Mouse (Mus musculus): ENCODE results near the gene Dctpp1. TPM values are rescaled to one million over a fixed set of nuclear protein-coding genes. Genes with fewer than 3 reads are reported as not detected.
A peak's percentile ranks its signal among the peaks of the same experiment; 100 is the strongest.

Gene Dctpp1
- polyA plus RNA-seq, 1 experiment from 2014 or later, result 292 TPM

DNA sequence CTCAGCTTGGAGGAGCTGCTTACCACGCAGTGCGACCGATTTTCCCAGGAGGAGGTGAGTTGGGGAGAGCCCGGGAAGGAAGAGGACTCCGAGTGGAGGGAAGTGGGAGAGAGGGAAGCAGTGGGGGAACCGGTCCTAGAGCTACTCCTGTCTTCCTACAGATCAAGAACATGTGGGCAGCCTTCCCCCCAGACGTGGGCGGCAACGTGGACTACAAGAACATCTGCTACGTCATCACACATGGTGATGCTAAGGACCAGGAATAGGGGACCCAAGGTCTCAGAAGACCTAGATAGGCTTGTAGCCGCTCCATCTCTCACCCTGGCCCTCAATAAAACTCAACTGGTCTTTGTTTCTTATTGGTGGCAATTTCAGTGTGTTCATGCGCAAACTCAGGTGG is 46.6 kb downstream of the Dctpp1 start:
- Histone ChIP-seq H3K27me3 (ENCODE audit: control insufficient read depth, insufficient read depth, low read length) (no peaks in the 10 kb centered on the region), H3K9me3 (ENCODE audit: control insufficient read depth, low read length) (no peaks in the 10 kb centered on the region), H3K27ac (replicated peaks; ENCODE audit: low read depth, low read length) (no peak overlapping the region), H3K9ac (ENCODE audit: low read length) (no peak overlapping the region), H3K4me3 (ENCODE audit: low read depth, low read length) (no peak overlapping the region), H3K4me1 (ENCODE audit: control insufficient read depth, insufficient read depth, low read length) (0 out of 2 replicates have a peak, but pooled peaks cover 4% of the 10 kb centered on the region), H3K4me2 (ENCODE audit: low read depth, severe bottlenecking) (peak overlapping the region; percentile 39; the same call in 1 of the 2 replicates), H3K36me3 (ENCODE audit: control insufficient read depth, insufficient read depth, low read length) (no peaks in the 10 kb centered on the region)
- no peak for DNase-seq (ENCODE audit: low spot score)
- ATAC-seq (ENCODE audit: insufficient number of reproducible peaks, low FRiP score, low TSS enrichment, low read depth), result no peak
- WGBS, result 49% methylated on average over 12 of the region's 12 CpGs

DNA sequence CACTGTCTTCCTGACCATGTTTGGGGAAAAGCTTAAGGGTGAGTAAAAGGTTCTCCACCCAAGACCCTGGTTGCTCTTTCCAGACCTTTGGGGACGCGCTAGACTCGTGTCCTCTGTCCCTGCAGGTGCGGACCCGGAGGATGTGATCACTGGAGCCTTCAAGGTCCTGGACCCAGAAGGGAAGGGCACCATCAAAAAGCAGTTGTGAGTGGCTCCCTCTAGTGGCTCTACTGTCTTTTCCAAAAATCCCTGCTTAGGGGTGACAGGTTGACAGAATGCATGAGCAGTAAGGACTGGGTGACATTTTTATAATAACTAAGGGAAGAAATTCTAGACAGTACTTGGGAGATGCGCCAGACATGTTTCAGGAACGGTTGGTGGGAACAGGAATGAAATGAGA is 47.0 kb downstream of the Dctpp1 start:
- no peaks in the 10 kb centered on the region for H3K9me3 ChIP-seq (ENCODE audit: control insufficient read depth, low read length)
- no peaks in the 10 kb centered on the region for H3K36me3 ChIP-seq (ENCODE audit: control insufficient read depth, insufficient read depth, low read length)
- ATAC-seq (ENCODE audit: insufficient number of reproducible peaks, low FRiP score, low TSS enrichment, low read depth), result no peak
- no peak overlapping the region for H3K27ac ChIP-seq (replicated peaks; ENCODE audit: low read depth, low read length)
- WGBS, result 44% methylated on average over 7 of the region's 7 CpGs
- H3K27me3 ChIP-seq (ENCODE audit: control insufficient read depth, insufficient read depth, low read length), result no peaks in the 10 kb centered on the region
- no peak for DNase-seq (ENCODE audit: low spot score)
- H3K4me1 ChIP-seq (ENCODE audit: control insufficient read depth, insufficient read depth, low read length), result 0 out of 2 replicates have a peak, but pooled peaks cover 4% of the 10 kb centered on the region
- H3K4me3 ChIP-seq (ENCODE audit: low read depth, low read length), result no peak overlapping the region
- H3K4me2 ChIP-seq (ENCODE audit: low read depth, severe bottlenecking), result no peak overlapping the region
- H3K9ac ChIP-seq (ENCODE audit: low read length), result no peak overlapping the region

DNA sequence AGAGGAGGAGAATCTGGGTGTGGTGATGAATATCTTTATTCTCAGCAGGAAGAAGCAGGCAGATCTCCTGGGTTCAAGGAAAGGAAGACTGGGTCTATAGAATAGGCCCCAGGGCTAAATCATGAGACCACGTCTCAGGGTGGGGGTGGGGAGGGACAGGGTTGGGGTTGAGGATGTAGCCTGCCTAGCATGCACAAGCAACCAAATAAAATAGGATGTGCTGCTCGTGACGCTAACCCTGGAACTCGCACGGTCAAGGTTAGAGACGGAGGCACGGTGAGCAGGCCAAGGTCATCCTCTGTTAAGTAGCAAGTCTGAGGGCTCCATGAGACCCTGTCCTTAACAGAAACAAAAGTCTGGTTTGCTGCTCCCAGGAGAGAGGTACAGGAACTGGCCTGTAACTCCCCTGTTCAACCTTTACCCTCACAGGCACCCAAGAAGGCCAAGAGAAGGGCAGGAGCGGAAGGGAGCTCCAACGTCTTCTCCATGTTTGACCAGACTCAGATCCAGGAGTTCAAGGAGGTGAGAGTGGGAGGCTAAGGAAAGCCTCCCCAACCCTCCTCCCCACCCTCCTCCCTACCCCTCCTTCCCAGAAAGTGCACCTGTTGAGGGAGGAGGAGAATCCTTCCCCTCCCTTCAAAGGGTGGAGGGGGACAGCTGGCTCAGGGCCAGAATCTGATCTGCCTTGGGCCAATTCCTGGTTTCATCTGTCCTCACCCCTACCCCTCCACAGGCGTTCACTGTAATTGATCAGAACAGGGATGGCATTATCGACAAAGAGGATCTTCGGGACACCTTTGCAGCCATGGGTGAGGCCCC is 47.9 kb downstream of the Dctpp1 start:
- Histone ChIP-seq H3K9ac (ENCODE audit: low read length) (no peak overlapping the region), H3K36me3 (ENCODE audit: control insufficient read depth, insufficient read depth, low read length) (no peaks in the 10 kb centered on the region), H3K4me2 (ENCODE audit: low read depth, severe bottlenecking) (no peak overlapping the region), H3K27ac (replicated peaks; ENCODE audit: low read depth, low read length) (no peak overlapping the region), H3K27me3 (ENCODE audit: control insufficient read depth, insufficient read depth, low read length) (no peaks in the 10 kb centered on the region), H3K4me3 (ENCODE audit: low read depth, low read length) (no peak overlapping the region), H3K4me1 (ENCODE audit: control insufficient read depth, insufficient read depth, low read length) (0 out of 2 replicates have a peak, but pooled peaks cover 6% of the 10 kb centered on the region), H3K9me3 (ENCODE audit: control insufficient read depth, low read length) (no peaks in the 10 kb centered on the region)
- ATAC-seq (ENCODE audit: insufficient number of reproducible peaks, low FRiP score, low TSS enrichment, low read depth), result no peak
- DNase-seq (ENCODE audit: low spot score), result no peak
- 90% methylated on average over 12 of the region's 12 CpGs for WGBS

DNA sequence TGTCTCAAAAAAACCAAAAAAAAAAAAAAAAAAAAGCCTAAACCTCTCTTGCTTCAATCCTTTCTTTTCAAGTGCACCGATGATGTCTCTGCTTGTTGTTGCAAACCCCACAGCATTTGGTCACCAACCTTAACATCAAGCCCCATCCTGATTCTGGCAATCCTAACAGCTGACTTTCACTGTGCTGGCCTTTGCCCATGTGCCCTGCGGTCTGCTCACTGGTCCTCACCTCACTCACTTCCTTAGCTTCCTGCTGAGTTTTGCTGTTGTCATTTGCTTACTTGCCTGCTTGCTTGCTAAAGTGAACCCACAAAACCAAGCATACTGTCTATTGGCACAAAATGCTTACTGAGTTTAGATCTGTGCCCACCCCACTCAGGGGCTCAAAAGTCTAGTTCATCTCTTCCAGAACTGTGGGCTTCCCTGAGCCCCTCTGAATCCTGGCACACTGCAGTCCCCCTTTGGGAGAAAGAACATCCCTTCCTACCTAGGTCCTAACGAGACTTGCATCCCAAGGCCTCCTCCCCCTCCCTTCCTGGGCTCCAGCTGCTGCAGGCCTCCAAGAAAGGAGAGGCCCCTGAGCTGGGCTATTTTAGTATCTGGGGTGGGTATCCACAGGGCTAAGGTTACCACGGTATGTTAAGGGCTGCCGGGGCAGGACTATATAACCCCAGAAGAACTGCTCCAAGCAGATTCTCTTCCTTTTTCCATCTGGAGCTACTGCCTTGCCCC is 49.3 kb downstream of the Dctpp1 start:
- Histone ChIP-seq H3K4me1 (ENCODE audit: control insufficient read depth, insufficient read depth, low read length) (peaks cover 15% of the 10 kb centered on the region), H3K36me3 (ENCODE audit: control insufficient read depth, insufficient read depth, low read length) (no peaks in the 10 kb centered on the region), H3K27me3 (ENCODE audit: control insufficient read depth, insufficient read depth, low read length) (no peaks in the 10 kb centered on the region), H3K27ac (replicated peaks; ENCODE audit: low read depth, low read length) (no peak overlapping the region), H3K4me2 (ENCODE audit: low read depth, severe bottlenecking) (no peak overlapping the region), H3K4me3 (ENCODE audit: low read depth, low read length) (no peak overlapping the region), H3K9ac (ENCODE audit: low read length) (no peak overlapping the region), H3K9me3 (ENCODE audit: control insufficient read depth, low read length) (no peaks in the 10 kb centered on the region)
- ATAC-seq (ENCODE audit: insufficient number of reproducible peaks, low FRiP score, low TSS enrichment, low read depth), result no peak
- DNase-seq (ENCODE audit: low spot score), result no peak
- WGBS, result 65% methylated on average over 5 of the region's 5 CpGs

DNA sequence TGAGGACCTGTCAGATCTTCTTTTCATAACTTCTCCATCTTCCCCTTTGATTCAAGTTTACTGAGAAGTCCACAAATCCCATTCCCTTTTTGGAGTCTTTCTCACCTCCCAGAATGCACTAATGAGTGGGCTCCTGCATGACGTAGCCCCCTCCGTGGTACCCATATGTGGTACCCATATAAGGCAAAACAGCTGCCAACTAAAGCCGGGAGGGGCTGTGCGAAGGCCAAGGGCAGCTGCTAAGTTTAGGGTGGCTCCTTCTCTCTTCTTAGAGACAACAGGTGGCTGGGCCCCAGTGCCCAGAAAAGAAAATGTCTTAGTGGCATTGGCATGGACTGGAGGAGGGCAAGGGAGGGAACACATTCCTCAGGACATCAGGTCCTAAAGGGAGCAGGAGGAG is 50.2 kb downstream of the Dctpp1 start:
- WGBS, result 86% methylated on average over 4 of the region's 4 CpGs
- no peaks in the 10 kb centered on the region for H3K36me3 ChIP-seq (ENCODE audit: control insufficient read depth, insufficient read depth, low read length)
- no peak overlapping the region for H3K9ac ChIP-seq (ENCODE audit: low read length)
- no peak overlapping the region for H3K27ac ChIP-seq (replicated peaks; ENCODE audit: low read depth, low read length)
- no peaks in the 10 kb centered on the region for H3K9me3 ChIP-seq (ENCODE audit: control insufficient read depth, low read length)
- ATAC-seq (ENCODE audit: insufficient number of reproducible peaks, low FRiP score, low TSS enrichment, low read depth), result no peak
- H3K4me2 ChIP-seq (ENCODE audit: low read depth, severe bottlenecking), result no peak overlapping the region
- no peaks in the 10 kb centered on the region for H3K27me3 ChIP-seq (ENCODE audit: control insufficient read depth, insufficient read depth, low read length)
- peaks cover 15% of the 10 kb centered on the region for H3K4me1 ChIP-seq (ENCODE audit: control insufficient read depth, insufficient read depth, low read length)
- DNase-seq (ENCODE audit: low spot score), result no peak
- no peak overlapping the region for H3K4me3 ChIP-seq (ENCODE audit: low read depth, low read length)

DNA sequence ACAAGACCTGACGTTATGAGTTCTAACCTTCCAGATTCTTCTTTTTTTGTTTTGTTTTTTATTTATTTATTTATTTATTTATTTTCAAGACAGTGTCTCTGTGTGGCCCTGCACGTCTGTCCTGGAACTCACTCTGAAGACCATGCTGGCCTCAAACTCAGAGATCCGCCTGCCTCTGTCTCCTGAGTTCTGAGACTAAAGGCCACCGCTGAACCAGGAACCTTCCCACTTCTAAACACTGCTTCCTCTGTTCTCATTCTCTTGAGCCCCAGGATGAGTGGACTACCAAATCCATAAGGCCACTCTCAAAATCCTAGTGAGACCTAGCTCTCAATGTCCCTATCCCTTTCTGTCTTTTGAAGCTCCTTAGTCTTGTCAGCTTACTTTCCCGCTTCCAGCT is 50.7 kb downstream of the Dctpp1 start:
- Histone ChIP-seq H3K9me3 (ENCODE audit: control insufficient read depth, low read length) (no peaks in the 10 kb centered on the region), H3K4me3 (ENCODE audit: low read depth, low read length) (no peak overlapping the region), H3K27ac (replicated peaks; ENCODE audit: low read depth, low read length) (no peak overlapping the region), H3K27me3 (ENCODE audit: control insufficient read depth, insufficient read depth, low read length) (no peaks in the 10 kb centered on the region), H3K4me2 (ENCODE audit: low read depth, severe bottlenecking) (peak overlapping the region; percentile 54; the same call in 1 of the 2 replicates), H3K36me3 (ENCODE audit: control insufficient read depth, insufficient read depth, low read length) (no peaks in the 10 kb centered on the region), H3K9ac (ENCODE audit: low read length) (no peak overlapping the region), H3K4me1 (ENCODE audit: control insufficient read depth, insufficient read depth, low read length) (peaks cover 13% of the 10 kb centered on the region)
- WGBS, result 83% methylated on average over 5 of the region's 5 CpGs
- DNase-seq (ENCODE audit: low spot score) (no peak), ATAC-seq (ENCODE audit: insufficient number of reproducible peaks, low FRiP score, low TSS enrichment, low read depth) (no peak)

DNA sequence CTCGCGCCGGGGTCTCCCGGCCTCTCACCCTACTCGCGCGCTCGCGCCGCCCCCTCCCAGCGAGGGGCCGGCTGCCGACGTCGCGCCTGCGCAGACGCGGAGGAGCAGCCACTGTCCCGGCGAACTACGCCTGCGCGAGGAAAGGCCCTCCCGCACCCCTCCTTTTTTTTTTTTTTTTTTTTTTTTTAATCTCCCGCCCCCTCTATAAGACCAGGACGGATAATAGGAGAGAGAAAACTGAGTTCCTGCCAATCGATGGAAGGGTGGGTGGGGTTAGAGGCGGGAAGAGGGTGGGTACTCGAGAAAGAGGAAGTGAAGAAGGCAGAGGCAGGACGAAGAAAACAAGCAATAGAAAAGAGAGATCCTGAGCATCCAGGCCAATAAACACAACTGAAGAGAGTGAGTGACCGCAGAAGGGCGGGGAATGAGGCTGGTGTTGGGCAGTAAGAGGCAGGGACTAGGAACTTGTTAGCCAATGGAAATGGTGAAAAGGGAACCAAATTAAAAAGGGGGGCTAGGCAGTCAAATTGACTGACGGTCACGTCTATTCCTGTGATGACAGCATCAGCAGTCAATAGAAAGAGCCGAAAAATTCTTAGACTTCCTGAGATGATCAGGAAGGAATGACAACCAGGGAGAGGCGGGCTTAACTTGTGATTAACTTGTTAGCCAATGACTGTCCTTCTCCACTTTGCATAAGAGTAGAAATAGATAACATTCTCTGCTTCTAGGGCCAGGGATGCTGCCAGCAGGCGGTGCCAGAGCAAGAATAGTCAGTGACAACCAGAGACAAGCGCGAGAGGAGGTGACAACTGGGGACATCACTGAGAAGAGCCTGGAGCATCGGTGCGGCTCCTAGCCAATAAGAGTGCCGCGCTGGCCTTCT is 51.7 kb downstream of the Dctpp1 start, which contains the start of gene Mylpf:
Gene Mylpf, plus strand, starts transcription at position 338 of the 886 bp plus-strand sequence.
- WGBS, result under 1% methylated on average over 41 of the region's 44 CpGs
- H3K36me3 ChIP-seq (ENCODE audit: control insufficient read depth, insufficient read depth, low read length), result no peaks in the 10 kb centered on the region; the same call in 1 of the 2 replicates
- ATAC-seq (ENCODE audit: insufficient number of reproducible peaks, low FRiP score, low TSS enrichment, low read depth), result peak; percentile 95
- peak within 1 kb of the TSS; percentile 86 for H3K27ac ChIP-seq (replicated peaks; ENCODE audit: low read depth, low read length)
- H3K4me2 ChIP-seq (ENCODE audit: low read depth, severe bottlenecking), result peak within 1 kb of the TSS; percentile 96
- DNase-seq (ENCODE audit: low spot score), result peak; percentile 93
- peak within 1 kb of the TSS; percentile 84 for H3K9ac ChIP-seq (ENCODE audit: low read length)
- peaks cover 13% of the 10 kb centered on the region for H3K4me1 ChIP-seq (ENCODE audit: control insufficient read depth, insufficient read depth, low read length)
- H3K4me3 ChIP-seq (ENCODE audit: low read depth, low read length), result peak within 1 kb of the TSS; percentile 92
- H3K27me3 ChIP-seq (ENCODE audit: control insufficient read depth, insufficient read depth, low read length), result no peaks in the 10 kb centered on the region
- no peaks in the 10 kb centered on the region for H3K9me3 ChIP-seq (ENCODE audit: control insufficient read depth, low read length)

DNA sequence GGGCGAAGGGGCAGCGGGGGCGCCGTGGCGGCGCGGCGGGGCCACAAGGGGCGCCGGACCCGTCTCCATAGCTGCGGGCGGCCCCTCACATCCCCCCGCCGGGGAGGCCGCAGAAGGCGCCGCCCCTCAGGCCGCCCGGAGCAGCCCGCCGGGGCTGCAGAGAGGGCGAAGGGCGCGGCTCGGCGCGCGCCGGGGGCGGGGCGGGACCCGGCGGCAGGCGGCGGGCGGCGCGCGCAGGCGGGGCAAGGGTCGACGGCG is 52.3 kb downstream of the Dctpp1 start, which contains the start of gene Tbc1d10b:
Gene Tbc1d10b, minus strand, starts transcription at position 174 of the 258 bp plus-strand sequence.
- under 1% methylated on average over 26 of the region's 44 CpGs for WGBS

More for the DNA sequence above, 52.3 kb downstream of the Dctpp1 start, which contains the start of gene Tbc1d10b:
- ATAC-seq (ENCODE audit: insufficient number of reproducible peaks, low FRiP score, low TSS enrichment, low read depth) (peak; percentile 36), DNase-seq (ENCODE audit: low spot score) (no peak)
- Histone ChIP-seq H3K9ac (ENCODE audit: low read length) (peak within 1 kb of the TSS; percentile 84), H3K4me3 (ENCODE audit: low read depth, low read length) (peak within 1 kb of the TSS; percentile 92), H3K27me3 (ENCODE audit: control insufficient read depth, insufficient read depth, low read length) (no peaks in the 10 kb centered on the region), H3K36me3 (ENCODE audit: control insufficient read depth, insufficient read depth, low read length) (peaks cover 5% of the 10 kb centered on the region; the same call in 1 of the 2 replicates), H3K27ac (replicated peaks; ENCODE audit: low read depth, low read length) (peak within 1 kb of the TSS; percentile 86), H3K4me2 (ENCODE audit: low read depth, severe bottlenecking) (peak within 1 kb of the TSS; percentile 96), H3K4me1 (ENCODE audit: control insufficient read depth, insufficient read depth, low read length) (peaks cover 13% of the 10 kb centered on the region), H3K9me3 (ENCODE audit: control insufficient read depth, low read length) (no peaks in the 10 kb centered on the region)

Data from limb, embryonic 11.5 days (tissue).